Mouse (Mus musculus): ENCODE measurements at regions not wholly inside any gene's neighbourhood (a gene's known extent, or its start where the extent isn't known, plus 50 kb on each side); places are given as distances from the start of the nearest gene placed in this dataset.
A peak's percentile ranks its signal among the peaks of the same experiment; 100 is the strongest.

- 34% methylated on average over 12 of the region's 12 CpGs for WGBS
- DNase-seq = no peak
- H3K4me3 ChIP-seq (replicated peaks; ENCODE audit: extremely low read depth, low read depth, low read length) = no peak overlapping the region
- TF ChIP-seq CTCF (IDR thresholded peaks at IDR 0.05; ENCODE audit: insufficient read depth, low read length) (no peak), POLR2A (IDR thresholded peaks at IDR 0.05; ENCODE audit: borderline replicate concordance, extremely low read depth, low read depth, low read length) (no peak)
- H3K4me1 ChIP-seq (ENCODE audit: control insufficient read depth, insufficient read depth, low read length) = no peaks in the 10 kb centered on the region
These were observed 52.4 kb upstream of the Olfr291 start for GRCm38 (mm10) chr7:84800966-84801365.

GRCm38 (mm10) chr7:84794655-84795054 is 58.7 kb upstream of the Olfr291 start:
- no peak for TF ChIP-seq CTCF (IDR thresholded peaks at IDR 0.05; ENCODE audit: insufficient read depth, low read length)
- TF ChIP-seq POLR2A (IDR thresholded peaks at IDR 0.05; ENCODE audit: borderline replicate concordance, extremely low read depth, low read depth, low read length) = no peak
- H3K4me3 ChIP-seq (replicated peaks; ENCODE audit: extremely low read depth, low read depth, low read length) = no peak overlapping the region
- H3K4me1 ChIP-seq (ENCODE audit: control insufficient read depth, insufficient read depth, low read length) = no peaks in the 10 kb centered on the region
- 3% methylated on average over 1 of the region's 1 CpGs for WGBS
- no peak for DNase-seq

GRCm38 (mm10) chr7:84779276-84779825 is 74.0 kb upstream of the Olfr291 start:
- peak; percentile 87 for DNase-seq
- under 1% methylated on average over 30 of the region's 30 CpGs for WGBS
- TF ChIP-seq CTCF (IDR thresholded peaks at IDR 0.05; ENCODE audit: insufficient read depth, low read length) (peak; percentile 92), POLR2A (IDR thresholded peaks at IDR 0.05; ENCODE audit: borderline replicate concordance, extremely low read depth, low read depth, low read length) (no peak)
- H3K4me3 ChIP-seq (replicated peaks; ENCODE audit: extremely low read depth, low read depth, low read length) = peak overlapping the region; percentile 81
- H3K4me1 ChIP-seq (ENCODE audit: control insufficient read depth, insufficient read depth, low read length) = no peaks in the 10 kb centered on the region

DNA sequence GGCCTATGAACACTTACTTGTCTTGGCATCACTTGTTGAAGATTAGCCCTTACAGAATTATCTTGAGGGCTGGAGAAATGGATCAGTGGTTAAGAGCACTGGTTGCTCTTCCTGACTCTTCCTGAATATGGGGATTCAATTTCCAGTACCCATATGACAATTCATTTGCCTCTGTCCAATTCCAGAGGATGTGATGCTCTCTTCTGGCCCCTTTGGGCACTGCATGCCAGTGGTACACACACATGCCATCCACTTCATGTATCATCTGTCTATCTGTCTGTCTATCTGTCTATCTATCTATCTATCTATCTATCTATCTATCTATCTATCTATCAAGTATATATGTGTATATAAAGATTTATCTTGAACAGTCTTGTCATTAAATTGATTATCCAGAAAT is 75.7 kb upstream of the Olfr291 start:
- Histone ChIP-seq H3K4me3 (replicated peaks; ENCODE audit: extremely low read depth, low read depth, low read length) (no peak overlapping the region), H3K4me1 (ENCODE audit: control insufficient read depth, insufficient read depth, low read length) (no peaks in the 10 kb centered on the region)
- TF ChIP-seq CTCF (IDR thresholded peaks at IDR 0.05; ENCODE audit: insufficient read depth, low read length) (no peak), POLR2A (IDR thresholded peaks at IDR 0.05; ENCODE audit: borderline replicate concordance, extremely low read depth, low read depth, low read length) (no peak)
- DNase-seq = no peak

GRCm38 (mm10) chr7:84756261-84756660 is 66.5 kb upstream of the Zfand6 start:
- no peak overlapping the region for H3K4me3 ChIP-seq (replicated peaks; ENCODE audit: extremely low read depth, low read depth, low read length)
- 63% methylated on average over 3 of the region's 3 CpGs for WGBS
- no peak for TF ChIP-seq POLR2A (IDR thresholded peaks at IDR 0.05; ENCODE audit: borderline replicate concordance, extremely low read depth, low read depth, low read length)
- no peak for TF ChIP-seq CTCF (IDR thresholded peaks at IDR 0.05; ENCODE audit: insufficient read depth, low read length)
- DNase-seq = no peak
- H3K4me1 ChIP-seq (ENCODE audit: control insufficient read depth, insufficient read depth, low read length) = no peaks in the 10 kb centered on the region

GRCm38 (mm10) chr7:84753361-84753760 is 63.6 kb upstream of the Zfand6 start:
- WGBS = 92% methylated on average over 1 of the region's 1 CpGs
- TF ChIP-seq CTCF (IDR thresholded peaks at IDR 0.05; ENCODE audit: insufficient read depth, low read length) = no peak
- TF ChIP-seq POLR2A (IDR thresholded peaks at IDR 0.05; ENCODE audit: borderline replicate concordance, extremely low read depth, low read depth, low read length) = no peak
- no peak overlapping the region for H3K4me3 ChIP-seq (replicated peaks; ENCODE audit: extremely low read depth, low read depth, low read length)
- no peak for DNase-seq
- no peaks in the 10 kb centered on the region for H3K4me1 ChIP-seq (ENCODE audit: control insufficient read depth, insufficient read depth, low read length)

GRCm38 (mm10) chr7:84749434-84750301 is 59.9 kb upstream of the Zfand6 start:
- WGBS = 3% methylated on average over 21 of the region's 21 CpGs
- TF ChIP-seq POLR2A (IDR thresholded peaks at IDR 0.05; ENCODE audit: borderline replicate concordance, extremely low read depth, low read depth, low read length) (no peak), CTCF (IDR thresholded peaks at IDR 0.05; ENCODE audit: insufficient read depth, low read length) (peak; percentile 40; the same call in 1 of the 2 replicates)
- DNase-seq = peak; percentile 58

GRCm38 (mm10) chr7:84747847-84748246 is 58.1 kb upstream of the Zfand6 start:
- no peaks in the 10 kb centered on the region for H3K4me1 ChIP-seq (ENCODE audit: control insufficient read depth, insufficient read depth, low read length)
- TF ChIP-seq POLR2A (IDR thresholded peaks at IDR 0.05; ENCODE audit: borderline replicate concordance, extremely low read depth, low read depth, low read length) = no peak
- no peak for TF ChIP-seq CTCF (IDR thresholded peaks at IDR 0.05; ENCODE audit: insufficient read depth, low read length)
- DNase-seq = no peak
- H3K4me3 ChIP-seq (replicated peaks; ENCODE audit: extremely low read depth, low read depth, low read length) = no peak overlapping the region
- WGBS = 21% methylated on average over 1 of the region's 1 CpGs

More at GRCm38 (mm10) chr7:84749434-84750301, 59.9 kb upstream of the Zfand6 start:
- Histone ChIP-seq H3K4me1 (ENCODE audit: control insufficient read depth, insufficient read depth, low read length) (no peaks in the 10 kb centered on the region), H3K4me3 (replicated peaks; ENCODE audit: extremely low read depth, low read depth, low read length) (peak overlapping the region; percentile 48)

GRCm38 (mm10) chr7:84744321-84745070 is 54.7 kb upstream of the Zfand6 start:
- 87% methylated on average over 5 of the region's 5 CpGs for WGBS
- TF ChIP-seq CTCF (IDR thresholded peaks at IDR 0.05; ENCODE audit: insufficient read depth, low read length) (no peak), POLR2A (IDR thresholded peaks at IDR 0.05; ENCODE audit: borderline replicate concordance, extremely low read depth, low read depth, low read length) (no peak)
- no peak for DNase-seq

More at GRCm38 (mm10) chr7:84744321-84745070, 54.7 kb upstream of the Zfand6 start:
- H3K4me3 ChIP-seq (replicated peaks; ENCODE audit: extremely low read depth, low read depth, low read length) = no peak overlapping the region
- no peaks in the 10 kb centered on the region for H3K4me1 ChIP-seq (ENCODE audit: control insufficient read depth, insufficient read depth, low read length)
